Mouse (Mus musculus): Measurements from ENCODE around the gene Cpvl. TPM values are rescaled to one million over a fixed set of nuclear protein-coding genes. Genes with fewer than 3 reads are reported as not detected.

Cpvl gene
- polyA plus RNA-seq, 1 experiment: not detected

GRCm38 (mm10) chr6:53825213-53825612 is 153.3 kb downstream of the Cpvl start:
- peak in 1 of 2 experiments; percentile 26 for DNase-seq (ENCODE audit: extremely low spot score in 1 of 2, low spot score in 1 of 2)

Other genes with a start within 250 kb of the Cpvl start
- 26.9 and 30.9 TPM in 2 replicates for gene Tril, start 157.8 kb downstream of the Cpvl start, polyA plus RNA-seq (2012; rRNA removed)
- 47.0 and 52.9 TPM in 2 replicates for gene Chn2, start 60.9 kb upstream of the Cpvl start, polyA plus RNA-seq (2012; rRNA removed)

All from frontal cortex, adult 2 months (tissue).